Mouse (Mus musculus) erythroblast, embryonic 14.5 days (primary cell): Measurements from ENCODE around the gene Dnajb9. TPM values are rescaled to one million over a fixed set of nuclear protein-coding genes. Genes with fewer than 3 reads are reported as not detected.
"Not testable (repeated sequence)": the region's sequence is repeated elsewhere in the genome, so short reads cannot be mapped to it uniquely, and the experiment has no call there.

Experiments
- H3K27me3 ChIP-seq: 2 replicates; pipeline ENCODE4 v1.6.1; 2012; ENCODE audit warnings: inconsistent platforms; ENCODE audit not compliant: control insufficient read depth
- H3K36me3 ChIP-seq: 2 replicates; pipeline ENCODE4 v1.6.1; 2012; ENCODE audit warnings: mild to moderate bottlenecking, inconsistent platforms; ENCODE audit not compliant: control insufficient read depth
- H3K4me1 ChIP-seq: 2 replicates; pipeline ENCODE4 v1.6.1; 2012; ENCODE audit warnings: inconsistent platforms; ENCODE audit not compliant: control insufficient read depth
- H3K4me3 ChIP-seq: replicated peaks from 2 replicates; pipeline ENCODE3; 2012; ENCODE audit warnings: moderate library complexity, mild to moderate bottlenecking, inconsistent platforms
- H3K9me3 ChIP-seq: 2 replicates; pipeline ENCODE4 v1.6.1; 2012; ENCODE audit warnings: low read length, inconsistent platforms, mixed read lengths; ENCODE audit not compliant: control insufficient read depth
- GATA1 ChIP-seq: IDR thresholded peaks from 2 replicates; pipeline ENCODE4 v1.6.1; 2012; ENCODE audit warnings: low read length, inconsistent platforms, mixed read lengths
- TAL1 ChIP-seq: IDR thresholded peaks from 3 replicates; pipeline ENCODE4 v1.6.1; 2012; ENCODE audit warnings: low read length, inconsistent platforms, mixed read lengths
- polyA plus RNA-seq: library from polyadenylated mRNA; stranded (reverse); fragments of >175 nt; gene quantifications from 2 replicates; pipeline ENCODE4 v1.2.3, GENCODE M21; 2012

Dnajb9 gene
- polyA plus RNA-seq = 0.82 and 1.5 TPM in 2 replicates

DNA sequence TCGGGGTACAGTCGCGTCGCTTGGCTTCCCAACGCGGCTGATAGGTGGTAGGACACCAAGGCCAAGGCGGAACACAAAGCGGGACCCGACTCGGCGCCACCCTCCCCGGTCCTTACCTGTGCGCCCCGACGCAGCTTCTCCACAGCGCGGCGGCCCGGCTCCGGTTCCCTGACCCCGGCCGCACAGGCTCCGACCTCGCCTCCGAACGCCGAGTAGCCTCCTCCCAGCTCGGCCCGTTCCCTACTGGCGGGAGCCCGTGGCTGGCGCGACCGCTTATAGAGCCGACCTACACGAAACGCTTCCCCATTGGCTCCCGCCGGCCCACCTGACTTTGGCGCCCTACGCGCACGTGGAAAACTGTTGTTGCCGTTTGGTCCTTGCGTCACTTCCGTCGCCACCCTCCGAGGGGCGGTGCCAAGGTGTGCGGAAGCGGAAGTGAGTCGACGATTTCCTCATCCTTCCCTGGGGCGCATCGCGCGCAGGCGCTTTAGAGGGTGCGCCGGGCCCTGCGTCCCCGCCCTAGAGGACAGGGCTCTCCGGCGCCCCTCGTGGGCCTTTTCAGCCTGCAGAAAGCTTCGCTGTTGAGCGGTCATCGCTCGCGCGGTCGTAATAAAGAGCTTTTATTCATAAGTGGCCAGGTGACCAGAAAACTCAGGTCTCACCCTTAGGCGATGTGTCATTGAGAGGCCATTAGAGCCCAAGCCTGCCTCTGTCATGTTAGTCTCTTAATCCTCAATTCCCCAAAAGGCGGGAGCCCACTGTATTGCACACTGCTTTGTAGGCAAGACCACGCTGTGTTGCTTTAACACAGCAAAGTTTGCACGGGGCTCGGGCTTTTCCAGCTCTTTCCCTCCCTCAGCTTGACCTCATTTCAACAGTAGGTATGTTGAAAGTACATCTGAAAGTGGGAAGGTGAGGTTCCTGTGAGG, at the start of gene Dnajb9:
Gene Dnajb9, minus strand, starts transcription at position 503 of the 929 bp plus-strand sequence.
- Histone ChIP-seq H3K27me3 (peaks cover 7% of the 10 kb centered on the region), H3K4me1 (peaks cover 29% of the 10 kb centered on the region), H3K9me3 (no peaks in the 10 kb centered on the region), H3K36me3 (peaks cover 9% of the 10 kb centered on the region), H3K4me3 (peak within 1 kb of the TSS; percentile 96)
- no peak for TF ChIP-seq GATA1
- TF ChIP-seq TAL1 = no peak

DNA sequence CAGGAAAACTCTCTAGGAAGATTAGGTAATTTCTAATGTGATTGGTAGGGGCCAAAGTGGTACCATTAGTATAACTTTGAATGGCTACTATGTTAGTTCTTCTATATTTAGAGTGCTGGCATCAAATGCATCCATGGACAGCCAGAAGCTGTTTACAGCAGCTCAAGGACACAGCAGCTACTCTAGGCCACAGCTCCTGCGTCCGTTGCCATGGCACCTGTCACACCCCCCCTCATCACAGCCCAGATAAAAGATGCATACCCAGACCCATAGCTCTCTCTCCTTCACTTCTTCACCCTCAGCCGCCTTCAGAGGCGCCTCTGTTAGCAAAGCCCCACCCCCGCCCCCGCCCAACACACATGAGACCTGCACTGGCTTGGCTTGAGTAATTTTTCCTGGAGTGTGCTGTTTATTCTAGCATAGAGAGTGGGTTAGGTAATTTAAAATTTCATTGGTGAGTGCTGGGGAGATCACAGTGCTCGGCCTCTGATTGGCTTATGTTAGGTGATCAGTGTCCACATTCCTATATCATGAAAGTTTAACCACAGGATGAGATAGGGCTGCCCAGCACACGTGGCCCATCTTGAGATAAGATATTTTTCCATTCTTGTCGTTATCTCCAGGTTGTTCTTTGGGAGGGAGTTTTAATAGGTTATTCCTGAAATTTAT, 38.3 kb upstream of the Dnajb9 start:
- Histone ChIP-seq H3K27me3 (no peaks in the 10 kb centered on the region), H3K36me3 (no peaks in the 10 kb centered on the region), H3K4me1 (no peaks in the 10 kb centered on the region), H3K9me3 (no peaks in the 10 kb centered on the region), H3K4me3 (no peak overlapping the region)
- TF ChIP-seq GATA1 = no peak
- TF ChIP-seq TAL1 = no peak

DNA sequence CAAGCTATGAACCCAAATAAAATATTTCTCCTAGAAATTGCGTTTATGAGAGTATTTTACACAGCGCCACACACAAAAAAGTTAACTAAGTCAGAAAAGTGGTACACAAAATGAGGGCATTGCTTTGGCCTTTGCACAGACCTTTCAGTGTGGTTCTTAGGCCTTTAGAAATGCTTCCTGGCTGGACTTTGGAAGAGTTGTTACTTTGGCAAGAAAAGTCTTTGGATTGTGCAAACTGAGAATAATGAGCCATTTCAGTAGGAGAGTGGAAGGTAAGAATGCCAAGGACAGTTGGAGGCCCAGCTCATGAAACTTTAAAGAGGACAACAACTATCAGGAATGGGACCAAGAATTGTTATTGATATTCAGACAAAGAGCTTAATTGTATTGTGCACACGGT, 35.6 kb upstream of the Dnajb9 start:
- H3K36me3 ChIP-seq = no peaks in the 10 kb centered on the region
- no peak overlapping the region for H3K4me3 ChIP-seq
- no peaks in the 10 kb centered on the region for H3K4me1 ChIP-seq
- TF ChIP-seq TAL1 (no peak), GATA1 (no peak)
- no peaks in the 10 kb centered on the region for H3K9me3 ChIP-seq
- no peaks in the 10 kb centered on the region for H3K27me3 ChIP-seq

DNA sequence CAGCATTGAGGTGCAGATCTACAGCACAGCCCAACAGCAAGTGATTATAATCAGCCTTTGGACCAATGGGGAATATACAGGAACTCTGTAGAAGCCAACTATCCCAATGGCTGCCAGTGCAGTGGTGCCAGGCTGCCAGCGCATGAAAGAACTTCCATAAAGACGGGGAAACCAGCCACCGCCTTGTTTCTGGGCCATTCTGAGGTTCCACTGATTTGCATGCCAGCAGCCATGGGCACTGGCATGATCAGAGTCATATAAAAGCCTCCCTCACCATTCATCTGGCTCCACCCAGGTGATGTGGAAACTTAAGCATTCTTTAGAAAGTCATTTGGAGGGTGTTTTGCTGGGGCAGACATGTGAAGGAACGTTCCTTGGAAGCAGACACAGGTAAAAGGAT, 32.3 kb upstream of the Dnajb9 start:
- Histone ChIP-seq H3K9me3 (no peaks in the 10 kb centered on the region), H3K4me3 (no peak overlapping the region), H3K4me1 (no peaks in the 10 kb centered on the region), H3K27me3 (no peaks in the 10 kb centered on the region), H3K36me3 (no peaks in the 10 kb centered on the region)
- TF ChIP-seq GATA1 (no peak), TAL1 (no peak)

DNA sequence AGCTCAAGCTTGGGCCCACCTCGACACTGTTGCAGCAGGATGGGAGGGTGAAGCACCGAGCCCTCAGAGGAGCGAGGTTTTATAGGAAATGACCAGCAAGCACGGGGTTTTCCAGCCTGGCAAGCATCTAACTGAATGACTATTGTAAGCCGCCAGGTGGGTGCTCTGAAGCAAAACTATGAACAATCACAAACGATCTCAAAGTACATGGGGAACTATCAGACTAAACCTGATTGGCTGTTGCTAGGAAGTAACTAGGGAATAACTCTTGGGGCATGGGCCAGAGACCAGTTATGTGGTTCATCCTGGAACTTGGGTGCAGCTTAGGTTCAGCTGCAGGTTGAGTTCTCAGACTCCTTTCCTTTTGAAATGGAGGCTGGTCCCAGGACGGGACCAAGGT, 31.0 kb upstream of the Dnajb9 start:
- H3K4me3 ChIP-seq = no peak overlapping the region
- no peaks in the 10 kb centered on the region for H3K9me3 ChIP-seq
- H3K4me1 ChIP-seq = no peaks in the 10 kb centered on the region
- no peaks in the 10 kb centered on the region for H3K36me3 ChIP-seq
- no peak for TF ChIP-seq TAL1
- TF ChIP-seq GATA1 = no peak
- H3K27me3 ChIP-seq = no peaks in the 10 kb centered on the region

DNA sequence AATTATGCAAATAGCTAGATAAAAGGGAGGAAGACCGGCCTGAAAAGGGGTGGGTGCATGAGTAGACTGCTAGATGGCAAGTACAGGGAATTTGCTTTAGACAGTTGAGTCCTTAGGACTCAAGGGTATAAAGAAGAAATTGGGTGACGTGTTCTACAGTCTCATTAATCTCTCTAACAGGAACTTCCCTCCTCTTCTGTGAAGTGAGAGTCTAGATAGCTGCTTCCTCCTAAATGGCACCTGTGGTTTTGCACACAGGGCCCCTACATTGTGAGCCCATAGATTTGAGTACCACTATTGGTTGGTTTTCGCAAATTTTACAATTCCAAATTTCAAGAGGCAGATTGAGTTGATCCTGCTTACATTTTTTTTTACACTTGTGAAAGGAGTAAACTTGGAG, 14.5 kb upstream of the Dnajb9 start:
- H3K9me3 ChIP-seq = no peaks in the 10 kb centered on the region; the same call in 1 of the 2 replicates
- TF ChIP-seq GATA1 = no peak
- no peak for TF ChIP-seq TAL1
- peaks cover 49% of the 10 kb centered on the region for H3K27me3 ChIP-seq
- H3K4me1 ChIP-seq = no peaks in the 10 kb centered on the region
- H3K4me3 ChIP-seq = no peak overlapping the region
- H3K36me3 ChIP-seq = no peaks in the 10 kb centered on the region

DNA sequence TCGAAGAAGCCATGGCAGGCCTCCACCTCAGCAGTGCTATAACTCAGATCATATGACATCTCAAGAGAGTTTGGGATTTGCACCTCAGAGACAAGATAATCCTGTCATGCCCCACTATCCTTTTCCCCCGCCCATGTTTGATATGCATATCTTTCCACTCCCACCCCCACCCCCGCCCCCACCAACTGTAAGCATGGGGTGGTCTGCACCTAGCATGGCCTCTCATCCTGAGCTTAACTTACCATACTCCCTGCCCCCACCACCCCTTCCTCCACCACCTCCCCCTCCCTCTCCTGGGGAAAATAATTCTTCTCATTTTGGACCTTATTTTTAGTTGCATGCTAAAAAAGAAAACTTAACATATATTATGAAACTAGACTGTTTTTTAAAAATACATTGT, 12.9 kb upstream of the Dnajb9 start:
- no peaks in the 10 kb centered on the region for H3K36me3 ChIP-seq
- H3K9me3 ChIP-seq = no peaks in the 10 kb centered on the region; the same call in 1 of the 2 replicates
- no peaks in the 10 kb centered on the region for H3K4me1 ChIP-seq
- TF ChIP-seq GATA1 = no peak
- TF ChIP-seq TAL1 = no peak
- no peak overlapping the region for H3K4me3 ChIP-seq
- H3K27me3 ChIP-seq = peaks cover 49% of the 10 kb centered on the region

DNA sequence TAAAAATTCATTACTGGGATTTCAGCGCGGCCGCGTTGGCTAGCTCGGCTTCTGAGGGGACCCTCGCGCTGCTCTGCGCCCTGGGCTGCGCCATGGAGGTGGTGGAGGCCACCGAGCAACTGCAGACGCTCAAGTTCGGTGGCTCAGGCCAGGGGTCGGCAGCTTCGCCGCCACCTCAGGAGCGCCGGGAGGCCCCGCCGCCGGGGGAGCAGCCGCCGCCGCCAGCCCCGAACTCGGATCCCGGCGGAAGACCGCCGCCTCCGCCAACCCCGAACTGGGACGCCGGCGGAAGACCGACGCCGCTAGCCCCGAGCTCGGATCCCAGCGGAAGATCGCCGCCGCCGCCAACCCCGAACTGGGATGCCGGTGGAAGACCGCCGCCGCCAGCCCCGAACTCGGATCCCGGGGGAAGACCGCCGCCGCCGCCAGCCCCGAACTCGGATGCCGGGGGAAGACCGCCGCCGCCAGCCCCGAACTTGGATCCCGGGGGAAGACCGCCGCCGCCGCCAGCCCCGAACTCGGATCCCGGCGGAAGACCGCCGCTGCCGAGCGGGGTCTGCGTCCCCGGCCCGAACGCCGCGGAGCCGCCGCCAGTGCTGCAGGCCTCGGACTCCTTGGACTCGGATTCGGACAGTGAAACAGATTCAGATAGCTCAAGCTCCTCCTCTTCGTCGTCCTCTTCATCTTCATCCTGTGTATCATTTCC, 11.7 kb upstream of the Dnajb9 start:
- Histone ChIP-seq H3K9me3 (no peaks in the 10 kb centered on the region; the same call in 1 of the 2 replicates), H3K27me3 (peaks cover 49% of the 10 kb centered on the region), H3K4me3 (peak overlapping the region; percentile 38), H3K36me3 (no peaks in the 10 kb centered on the region), H3K4me1 (no peaks in the 10 kb centered on the region)
- TF ChIP-seq GATA1 = no peak
- TF ChIP-seq TAL1 = no peak

DNA sequence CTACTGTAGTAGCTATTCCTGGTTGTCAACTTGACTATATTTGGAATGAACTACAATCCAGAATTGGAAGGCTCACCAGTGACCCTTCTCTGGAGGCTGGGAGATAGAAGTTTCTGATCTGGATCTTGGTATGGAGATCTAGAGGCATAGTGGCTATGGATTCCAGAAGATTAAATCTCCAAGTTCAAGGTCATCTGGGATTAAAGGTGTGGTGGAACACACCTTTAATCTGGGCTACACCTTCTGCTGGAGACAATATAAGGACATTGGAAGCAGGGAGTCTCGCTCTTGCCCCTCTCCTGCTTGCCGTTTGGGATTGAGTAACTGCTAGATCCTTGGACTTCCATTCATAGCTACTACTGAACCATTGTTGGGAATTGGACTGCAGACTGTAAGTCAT, 10.9 kb upstream of the Dnajb9 start, which contains the start of gene Pnpla8:
Gene Pnpla8, plus strand, starts transcription at position 301 of the 400 bp plus-strand sequence.
- not testable (repeated sequence) for H3K9me3 ChIP-seq, H3K4me1 ChIP-seq, H3K36me3 ChIP-seq
- H3K27me3 ChIP-seq = peaks cover 49% of the 10 kb centered on the region
- peak within 1 kb of the TSS; percentile 38 for H3K4me3 ChIP-seq
